ENCODE assay signal across 12 mouse cellular contexts in the genomic region with DNA sequence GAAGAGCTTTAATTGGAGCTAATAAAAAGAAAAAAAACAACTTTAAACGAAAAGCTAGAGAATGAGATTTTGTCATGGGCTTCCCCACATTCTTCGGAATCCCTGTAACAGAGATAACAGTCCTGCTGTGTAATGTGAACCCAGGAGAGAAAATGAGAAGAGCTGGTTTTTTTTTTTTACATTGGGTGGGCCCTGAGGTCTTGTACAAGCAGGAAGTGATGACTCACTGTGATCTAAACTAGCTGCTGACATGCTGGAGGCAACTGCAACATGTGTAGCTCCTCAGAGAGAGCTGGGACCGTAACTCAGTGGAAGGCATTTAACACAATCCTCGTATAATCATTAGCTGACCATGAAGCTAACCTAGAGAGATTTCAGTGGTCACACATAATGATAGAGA.
DNase-seq lines count a peak whose midpoint lies in the region; ATAC-seq and TF ChIP-seq lines count a peak whose summit lies in the region.
"Had no signal": no experiment of that assay in that cellular context is flagged by ENCODE, and none has a peak within 500 bp of the region (broad histone marks: within the 10 kb centered on the region; RNA-seq: fewer than 3 reads in every experiment).

No protein-coding gene starts in this region.

- peak; percentile 49 for ATAC-seq in lung, postnatal 0 days
- ATAC-seq in Patski = peak; percentile 80
- ATAC-seq in megakaryocyte progenitor cell, adult 5-6 weeks (replicated peaks; ENCODE audit: poor library complexity) = peak; percentile 95
- no peak for ATAC-seq in hindbrain, embryonic 16.5 days

- in situ Hi-C loops in Patski (cut with MboI; ENCODE audit: low pct_unique_long_range_greater_than_20kb) = no loop called here

- no peaks in the 10 kb centered on the region for H3K36me3 ChIP-seq in lung, postnatal 0 days (ENCODE audit: insufficient read depth, low read length)
- H3K36me3 ChIP-seq in hindbrain, embryonic 16.5 days (ENCODE audit: control insufficient read depth, insufficient read depth, low read length) = no peaks in the 10 kb centered on the region
- H3K36me3 ChIP-seq: hindbrain, embryonic 13.5 days; limb, embryonic 15.5 days had no signal

- 36% methylated on average over 4 of the region's 4 CpGs for WGBS in lung, postnatal 0 days
- 21% methylated on average over 4 of the region's 4 CpGs for WGBS in lung, adult 2 months
- WGBS in hindbrain, embryonic 16.5 days = 81% methylated on average over 4 of the region's 4 CpGs

- H3K9me3 ChIP-seq in lung, postnatal 0 days (ENCODE audit: low read length) = no peaks in the 10 kb centered on the region
- H3K9me3 ChIP-seq in hindbrain, embryonic 16.5 days (ENCODE audit: control insufficient read depth, low read length) = no peaks in the 10 kb centered on the region
- H3K9me3 ChIP-seq: hindbrain, embryonic 13.5 days; limb, embryonic 15.5 days had no signal

- no peak overlapping the region for H3K4me3 ChIP-seq in lung, postnatal 0 days (ENCODE audit: low read depth, low read length)
- no peak overlapping the region for H3K4me3 ChIP-seq in lung, adult 2 months (replicated peaks; ENCODE audit: extremely low read depth, low read depth, low read length)
- H3K4me3 ChIP-seq in hindbrain, embryonic 16.5 days (ENCODE audit: low read length) = no peak overlapping the region
- H3K4me3 ChIP-seq: hindbrain, embryonic 13.5 days; limb, embryonic 15.5 days had no signal

- CTCF ChIA-PET in Patski (lab: Charles Lee) = interaction anchor here (0.9 kb wide), 1 partner anchor 24 kb away, joined by 4 read pairs; no protein-coding TSS in a partner anchor

- H3K4me1 ChIP-seq in lung, postnatal 0 days (ENCODE audit: insufficient read depth, low read depth, low read length) = no peaks in the 10 kb centered on the region
- peaks cover 4% of the 10 kb centered on the region; the same call in 1 of the 2 replicates for H3K4me1 ChIP-seq in lung, adult 2 months (ENCODE audit: control insufficient read depth, insufficient read depth, low read length)
- H3K4me1 ChIP-seq in hindbrain, embryonic 16.5 days (ENCODE audit: control insufficient read depth, insufficient read depth, low read depth, low read length) = no peaks in the 10 kb centered on the region
- H3K4me1 ChIP-seq: hindbrain, embryonic 13.5 days; limb, embryonic 15.5 days had no signal

- TF ChIP-seq EP300 in lung, postnatal 0 days (IDR thresholded peaks at IDR 0.05) = no peak

- no peak overlapping the region for H3K27ac ChIP-seq in lung, postnatal 0 days (ENCODE audit: low read length)
- H3K27ac ChIP-seq in hindbrain, embryonic 16.5 days (ENCODE audit: low read depth, low read length) = no peak overlapping the region
- H3K27ac ChIP-seq: hindbrain, embryonic 13.5 days; limb, embryonic 15.5 days had no signal

- no peak for TF ChIP-seq CTCF in lung, postnatal 0 days (IDR thresholded peaks at IDR 0.05)
- no peak for TF ChIP-seq CTCF in lung, adult 2 months (IDR thresholded peaks at IDR 0.05; ENCODE audit: insufficient read depth, low read length)
- TF ChIP-seq CTCF in Patski (IDR thresholded peaks at IDR 0.05) = no peak

- POLR2A ChIA-PET in Patski (lab: Charles Lee) = no interaction called here

- no peaks in the 10 kb centered on the region for H3K27me3 ChIP-seq in lung, postnatal 0 days (replicated peaks; ENCODE audit: insufficient read depth, low read length)
- no peaks in the 10 kb centered on the region for H3K27me3 ChIP-seq in Patski
- no peaks in the 10 kb centered on the region for H3K27me3 ChIP-seq in hindbrain, embryonic 16.5 days (replicated peaks; ENCODE audit: control insufficient read depth, insufficient read depth, low read length)
- H3K27me3 ChIP-seq: hindbrain, embryonic 13.5 days; limb, embryonic 15.5 days had no signal

- H3K4me2 ChIP-seq in lung, postnatal 0 days (replicated peaks; ENCODE audit: low read depth, low read length) = no peak overlapping the region
- H3K4me2 ChIP-seq in hindbrain, embryonic 16.5 days (ENCODE audit: low read length) = no peak overlapping the region
- H3K4me2 ChIP-seq: hindbrain, embryonic 13.5 days; limb, embryonic 15.5 days had no signal

- peak; percentile 25 for DNase-seq in embryo, embryonic 10 days (ENCODE audit: low spot score)
- no peak for DNase-seq in embryo, embryonic 11 days
- DNase-seq in lung, postnatal 0 days (ENCODE audit: low spot score) = peak; percentile 52
- DNase-seq in lung, adult 2 months = no peak
- DNase-seq in Patski (ENCODE audit: low read depth, low spot score) = peak; percentile 51
- DNase-seq in retina, embryonic 14.5 days (ENCODE audit: low spot score) = no peak
- DNase-seq: B cell, adult 2 months; cerebellum, postnatal 14 days had no signal

- TF ChIP-seq POLR2A in lung, adult 2 months (IDR thresholded peaks at IDR 0.05; ENCODE audit: borderline replicate concordance, extremely low read depth, low read depth, low read length) = no peak

- H3K9ac ChIP-seq in lung, postnatal 0 days (replicated peaks; ENCODE audit: low read depth) = no peak overlapping the region
- H3K9ac ChIP-seq in hindbrain, embryonic 16.5 days (ENCODE audit: low read depth, low read length) = no peak overlapping the region
- H3K9ac ChIP-seq: hindbrain, embryonic 13.5 days; limb, embryonic 15.5 days had no signal

Comparison
In these comparisons a context has a peak if more than half of its experiments do, and no peak if none do; other contexts are left out.
1. DNase-seq: peak in embryo, embryonic 10 days (single experiment), lung, postnatal 0 days (single experiment) and Patski (single experiment); none in embryo, embryonic 11 days (single experiment), lung, adult 2 months (single experiment) and retina, embryonic 14.5 days (single experiment).